Mouse (Mus musculus) yolk sac, embryonic 10.5 days (tissue): Measurements from ENCODE around the gene Fzd5.

Source experiments
- DNase-seq: peaks from one replicate; pipeline ENCODE4 v3.0.0-alpha.2; 2017; ENCODE audit warnings: low spot score

Fzd5 gene

GRCm38 (mm10) chr1:64737502-64738179 lies at the start of gene Fzd5:
Gene Fzd5, minus strand, starts transcription at chr1:64737751.
- DNase-seq = peak; percentile 99

DNA sequence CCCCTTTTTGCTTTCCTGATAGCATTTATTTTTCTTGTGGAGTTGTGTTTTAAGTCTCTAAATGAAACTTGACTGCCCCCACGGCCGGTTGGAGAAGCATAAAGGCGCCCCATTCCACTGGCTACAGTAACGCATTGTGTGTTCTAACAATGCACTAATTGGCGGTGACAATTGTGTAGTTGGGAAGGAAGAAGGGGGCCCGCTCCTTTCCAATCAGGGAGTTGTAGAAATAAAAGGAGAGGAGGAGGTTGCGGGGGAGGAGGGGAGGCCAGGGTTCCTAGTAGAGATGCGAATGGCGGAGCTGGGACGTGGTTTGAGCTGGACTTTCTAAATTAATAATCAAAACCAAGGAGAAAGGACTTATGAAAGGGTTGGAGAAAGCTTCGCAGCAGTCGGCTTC lies 42.3 kb upstream of the Fzd5 start:
- DNase-seq = no peak

- DNase-seq = no peak
Measured at GRCm38 (mm10) chr1:64779415-64779814, 41.9 kb upstream of the Fzd5 start.

GRCm38 (mm10) chr1:64773305-64773704 lies 35.8 kb upstream of the Fzd5 start:
- DNase-seq = no peak

DNA sequence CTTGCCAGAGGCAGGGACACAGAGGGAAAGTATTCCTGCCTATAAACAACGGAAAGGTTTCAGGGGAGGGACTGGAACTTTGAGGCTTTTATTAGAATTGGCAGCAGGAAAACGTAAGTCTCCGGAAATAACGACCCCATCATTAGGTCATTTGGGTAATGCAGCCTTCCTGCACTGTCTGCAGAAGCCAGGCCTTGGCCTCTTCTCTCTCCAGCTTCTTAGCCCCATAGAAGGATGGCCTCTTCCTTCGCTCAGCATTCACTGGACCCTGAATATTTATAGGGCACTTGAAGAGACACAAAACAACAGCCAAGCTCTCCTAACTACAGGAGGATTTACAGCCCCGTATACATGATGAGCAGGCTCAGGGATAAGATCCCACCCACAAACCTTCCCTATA lies 32.6 kb upstream of the Fzd5 start:
- no peak for DNase-seq

DNA sequence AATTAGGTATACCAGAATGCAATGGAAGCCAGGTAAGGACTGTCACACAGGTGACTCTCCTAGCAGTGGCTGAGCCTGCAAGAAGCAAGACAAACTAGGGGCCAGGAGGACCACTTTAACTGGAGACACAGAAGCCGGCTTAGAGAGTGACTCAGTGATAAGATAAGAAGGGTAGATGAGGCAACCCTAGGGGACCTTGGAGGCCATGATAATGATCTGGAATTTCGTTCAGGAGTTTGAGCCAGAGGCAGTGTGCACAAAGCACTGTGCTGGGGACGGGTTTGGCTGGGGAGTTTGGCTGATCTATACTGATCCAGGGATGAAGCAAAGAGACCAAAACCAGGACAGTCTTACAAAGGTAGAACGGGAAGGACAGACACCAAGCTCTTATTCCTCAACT lies 24.1 kb upstream of the Fzd5 start:
- peak; percentile 75 for DNase-seq

- DNase-seq = no peak
Measured at GRCm38 (mm10) chr1:64757766-64758165, 20.2 kb upstream of the Fzd5 start.

- no peak for DNase-seq
Measured at GRCm38 (mm10) chr1:64757254-64757653, 19.7 kb upstream of the Fzd5 start.

- DNase-seq = no peak
Measured at GRCm38 (mm10) chr1:64756640-64757030, 19.1 kb upstream of the Fzd5 start.

- no peak for DNase-seq
Measured at GRCm38 (mm10) chr1:64755971-64756639, 18.6 kb upstream of the Fzd5 start.

GRCm38 (mm10) chr1:64754658-64755057 lies 17.1 kb upstream of the Fzd5 start:
- DNase-seq = peak; percentile 69

DNA sequence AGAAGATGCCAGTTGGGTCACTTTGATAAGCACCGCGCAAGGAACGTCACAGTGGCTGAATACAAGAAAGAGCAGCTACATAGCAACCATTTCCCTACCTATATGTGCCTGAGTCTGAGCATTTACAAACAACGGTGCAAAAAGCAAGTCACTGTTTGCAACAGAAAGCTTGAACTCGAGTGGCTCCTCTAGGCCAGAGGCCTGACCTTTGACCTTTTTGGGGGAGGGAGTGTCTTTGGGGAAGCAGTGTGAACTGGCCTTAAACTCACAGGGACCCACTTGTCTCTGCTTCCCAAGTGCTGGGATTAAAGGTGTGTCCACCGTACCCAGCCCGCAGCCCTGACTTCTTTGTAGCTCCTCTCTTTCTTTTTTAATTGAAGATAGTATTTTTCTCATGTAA lies 16.1 kb upstream of the Fzd5 start:
- DNase-seq = peak; percentile 80

- peak; percentile 68 for DNase-seq
Measured at GRCm38 (mm10) chr1:64753109-64753508, 15.6 kb upstream of the Fzd5 start.

GRCm38 (mm10) chr1:64744616-64745015 lies 7.1 kb upstream of the Fzd5 start:
- no peak for DNase-seq

DNA sequence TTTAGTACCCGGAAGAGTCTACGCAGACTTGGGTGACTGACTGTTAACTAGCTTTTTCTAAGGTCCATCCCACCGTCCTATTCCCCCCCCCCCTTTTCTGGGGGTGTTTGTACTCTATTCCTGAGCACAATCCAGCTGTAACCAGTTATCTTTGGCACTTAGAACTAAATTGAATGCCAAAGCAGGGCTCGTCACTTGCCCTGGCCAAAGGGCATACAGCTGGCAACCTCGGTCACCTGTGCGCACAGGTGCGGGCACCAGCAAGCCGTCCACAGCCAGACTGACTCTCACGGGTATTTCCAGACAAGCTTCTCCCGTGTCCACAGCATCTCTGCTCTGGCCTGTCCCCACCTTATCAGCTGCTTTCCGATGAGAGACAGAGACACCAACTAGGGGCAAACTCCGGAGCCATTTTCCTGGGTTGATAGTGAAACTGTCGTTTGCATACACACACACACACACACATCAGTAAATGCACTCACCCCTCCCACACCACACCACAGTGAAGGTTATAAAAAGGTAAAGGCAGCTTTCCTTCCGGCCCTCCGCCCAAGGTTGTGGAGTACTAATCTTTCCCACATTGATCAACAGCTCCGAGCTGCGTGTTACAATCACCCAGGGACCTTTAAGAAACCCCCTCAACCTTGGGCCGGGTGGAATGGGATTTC lies 5.3 kb upstream of the Fzd5 start:
- DNase-seq = no peak

GRCm38 (mm10) chr1:64738661-64739082 lies 1.1 kb upstream of the Fzd5 start:
- DNase-seq = peak; percentile 87

GRCm38 (mm10) chr1:64738180-64738555 lies 617 bp upstream of the Fzd5 start:
- DNase-seq = no peak

GRCm38 (mm10) chr1:64736681-64737501 lies 660 bp downstream of the Fzd5 start:
- DNase-seq = no peak

DNA sequence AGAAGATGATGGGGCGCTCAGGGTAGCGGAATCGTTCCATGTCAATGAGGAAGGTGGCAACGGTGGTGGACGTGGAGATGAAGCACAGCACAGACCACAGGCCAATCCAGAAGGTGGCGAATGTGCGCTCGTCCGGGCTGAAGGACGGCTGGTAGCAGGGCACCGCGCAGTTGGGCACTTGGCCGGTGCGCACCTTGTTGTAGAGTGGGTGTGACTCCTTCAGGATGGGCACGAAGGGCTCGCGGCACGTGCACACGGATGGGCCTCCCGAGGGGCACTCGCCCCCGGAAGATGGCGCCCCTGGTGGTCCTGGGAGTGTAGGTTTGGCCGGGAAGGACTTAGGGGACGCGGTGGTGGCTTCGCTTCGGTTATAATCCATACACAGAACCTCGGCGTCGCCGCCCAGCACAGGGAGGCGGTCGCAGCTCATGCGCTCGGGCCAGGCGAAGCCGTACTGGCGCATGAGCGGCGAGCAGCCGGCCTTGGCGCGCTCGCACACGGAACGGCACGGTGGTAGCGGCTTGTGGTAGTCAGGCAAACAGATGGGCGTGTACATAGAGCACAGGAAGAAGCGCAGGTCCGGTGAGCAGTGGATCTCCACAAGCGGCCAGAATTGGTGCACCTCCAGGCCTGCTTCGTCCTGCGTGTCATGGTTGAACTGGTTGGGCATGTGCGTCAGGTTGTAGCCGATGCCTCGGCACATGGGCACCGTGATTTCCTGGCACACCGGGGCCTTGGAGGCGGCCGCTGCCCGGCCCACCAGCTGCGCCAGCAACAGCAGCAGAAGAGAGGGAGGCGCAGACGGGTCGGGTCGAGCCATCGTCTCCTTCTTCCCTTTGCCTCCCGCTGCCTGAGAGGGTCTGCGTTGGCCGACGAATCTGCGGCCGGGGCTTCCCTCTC lies 1.5 kb downstream of the Fzd5 start:
- peak; percentile 61 for DNase-seq

DNA sequence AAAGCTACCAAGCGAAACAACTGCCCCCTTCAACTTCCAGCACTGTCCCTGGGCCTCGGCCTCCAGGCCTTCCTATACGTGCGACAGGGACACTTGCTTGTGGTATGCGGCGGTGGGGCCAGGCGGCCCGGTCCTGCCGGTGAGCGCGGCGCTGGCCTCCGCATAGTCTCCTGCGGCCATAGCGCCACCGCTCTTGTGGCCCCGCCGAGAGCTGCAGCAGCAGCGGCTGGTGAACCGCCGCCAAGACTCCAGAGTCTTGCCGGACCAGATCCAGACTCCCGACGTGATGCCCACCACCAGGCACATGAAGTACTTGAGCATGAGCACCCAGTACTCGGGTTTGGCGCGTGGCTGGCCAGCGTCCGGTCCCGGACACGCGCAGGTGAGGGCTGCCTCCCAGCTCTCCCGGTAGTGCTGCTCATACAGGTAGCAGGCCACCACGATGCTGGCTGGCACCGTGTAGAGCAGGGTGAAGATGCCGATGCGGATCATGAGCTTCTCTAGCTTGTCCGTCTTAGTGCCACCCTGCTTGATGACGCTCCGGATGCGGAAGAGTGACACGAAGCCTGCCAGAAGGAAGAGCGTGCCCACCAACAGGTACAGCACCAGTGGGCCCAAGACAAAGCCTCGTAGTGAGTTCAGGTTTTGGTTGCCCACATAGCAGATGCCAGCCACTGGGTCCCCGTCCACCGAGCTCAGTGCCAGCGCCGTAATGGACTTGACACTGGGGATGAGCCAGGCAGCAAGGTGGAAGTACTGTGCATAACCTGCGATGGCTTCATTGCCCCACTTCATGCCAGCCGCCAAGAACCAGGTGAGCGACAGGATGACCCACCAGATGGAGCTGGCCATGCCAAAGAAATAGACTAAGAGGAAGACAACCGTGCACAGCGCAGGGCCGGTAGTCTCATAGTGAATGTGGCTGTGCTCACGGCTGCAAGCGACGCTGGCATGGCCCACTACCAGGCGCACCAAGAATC lies 2.5 kb downstream of the Fzd5 start:
- peak; percentile 49 for DNase-seq
